Mouse (Mus musculus) gastrocnemius, postnatal 25 days (tissue): ENCODE results near the gene Ngef. TPM values are rescaled to one million over a fixed set of nuclear protein-coding genes. Genes with fewer than 3 reads are reported as not detected.
A peak's percentile ranks its signal among the peaks of the same experiment; 100 is the strongest.

Source experiments
- DNase-seq: peaks from one replicate; pipeline ENCODE4 v3.0.0; 2022
- total RNA-seq, 2 experiments: library from RNA; stranded (reverse); gene quantifications; 1 replicate in 1 of 2; 2 replicates in 1 of 2; pipeline ENCODE4 v1.2.3; 2021

Gene Ngef
- total RNA-seq, 2 experiments from 2014 or later = 0.28 to 0.35 TPM

DNA sequence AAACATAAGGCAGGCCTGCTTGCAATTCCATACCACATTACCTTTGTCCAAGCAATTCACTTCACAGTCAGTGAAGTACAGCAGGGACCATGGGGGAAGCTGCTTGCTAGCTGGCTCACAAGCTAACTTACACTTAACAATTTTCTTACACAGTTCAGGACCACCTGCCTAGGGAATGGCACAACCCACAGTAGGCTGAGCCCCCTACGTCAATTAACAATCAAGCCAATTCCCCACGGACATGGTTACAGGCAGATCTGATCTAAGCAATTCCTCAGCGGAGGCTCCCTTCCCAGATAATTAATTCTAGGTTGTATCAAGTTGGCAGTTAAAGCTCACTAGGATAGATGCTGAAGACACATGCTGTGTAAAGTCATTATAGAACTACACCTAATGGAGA is 10.7 kb downstream of the Ngef start:
- DNase-seq = no peak

DNA sequence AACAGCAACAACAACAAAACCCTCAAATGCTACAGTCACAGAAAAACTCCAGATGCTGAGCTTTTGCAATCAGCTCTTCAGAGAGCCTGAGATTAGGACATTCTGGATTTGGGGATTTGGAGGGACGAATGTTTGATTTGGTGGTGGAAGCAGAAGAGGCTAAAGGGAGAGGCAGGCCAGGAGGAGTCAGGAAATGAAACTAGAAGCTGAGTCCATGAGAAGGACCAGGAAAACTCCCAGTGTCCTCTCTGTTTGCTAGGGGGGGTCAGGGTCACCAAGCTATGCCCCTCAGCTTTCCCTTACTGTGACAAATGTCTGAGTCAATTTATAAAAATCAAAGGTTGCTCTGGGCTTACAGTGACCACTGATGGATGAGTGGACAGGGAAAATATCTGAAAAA is 20.1 kb downstream of the Ngef start:
- no peak for DNase-seq

DNA sequence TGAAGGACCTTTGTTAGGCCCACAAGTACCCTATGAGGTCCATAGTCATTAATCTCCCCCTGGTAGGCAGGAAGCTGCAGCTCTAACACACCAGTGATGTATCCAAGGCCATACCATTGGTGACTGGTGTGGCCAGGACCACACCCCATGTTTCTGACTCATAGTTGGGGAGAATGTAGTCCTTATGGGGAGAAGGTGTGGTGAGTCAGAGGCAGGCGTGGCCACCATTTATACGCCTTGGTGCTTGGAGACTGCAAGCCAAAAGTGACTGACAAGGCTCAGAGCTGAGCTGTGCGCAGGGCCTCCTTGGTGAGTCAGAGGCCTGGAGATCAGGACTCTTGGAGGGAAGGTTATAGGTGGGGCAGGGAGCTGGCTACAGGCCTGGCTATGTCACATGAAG is 22.7 kb downstream of the Ngef start:
- no peak for DNase-seq

DNA sequence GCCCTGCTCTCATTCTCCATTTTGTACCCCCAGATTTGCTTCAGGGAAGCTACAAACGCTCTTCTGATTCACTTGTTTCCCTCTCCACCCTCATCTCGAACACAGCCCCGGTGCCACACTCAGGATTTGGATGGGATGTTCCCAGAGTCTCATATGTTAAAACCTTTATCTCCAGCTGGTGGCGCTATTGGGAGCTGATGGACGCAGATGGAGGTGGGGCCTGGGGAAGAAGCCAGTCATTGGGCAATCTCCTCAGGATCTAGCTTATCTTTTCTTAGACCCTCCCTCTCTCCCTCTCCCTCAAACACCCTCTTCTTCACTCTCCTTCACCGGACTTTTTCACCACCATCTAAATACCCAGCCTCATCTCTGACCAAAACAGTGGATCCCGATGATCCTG is 32.1 kb downstream of the Ngef start:
- DNase-seq = no peak

DNA sequence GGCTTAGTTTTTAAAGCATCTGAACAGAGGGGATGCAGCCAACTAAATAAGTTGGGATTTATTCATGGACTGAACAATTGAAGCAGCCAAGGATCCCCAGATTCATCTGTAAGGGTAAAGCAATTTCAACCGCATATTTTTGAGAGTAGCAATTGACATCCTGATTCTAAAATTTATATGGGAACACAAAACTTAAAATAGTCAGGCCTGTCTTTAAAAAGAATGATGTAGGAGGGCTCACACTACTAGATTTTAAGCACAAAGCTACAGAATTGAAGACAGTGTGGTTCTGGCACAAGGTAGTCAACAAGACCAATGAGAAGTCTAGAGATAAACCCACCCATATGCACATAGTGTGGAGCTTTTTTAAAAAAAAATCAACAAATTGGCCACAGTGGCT is 36.7 kb downstream of the Ngef start:
- no peak for DNase-seq

DNA sequence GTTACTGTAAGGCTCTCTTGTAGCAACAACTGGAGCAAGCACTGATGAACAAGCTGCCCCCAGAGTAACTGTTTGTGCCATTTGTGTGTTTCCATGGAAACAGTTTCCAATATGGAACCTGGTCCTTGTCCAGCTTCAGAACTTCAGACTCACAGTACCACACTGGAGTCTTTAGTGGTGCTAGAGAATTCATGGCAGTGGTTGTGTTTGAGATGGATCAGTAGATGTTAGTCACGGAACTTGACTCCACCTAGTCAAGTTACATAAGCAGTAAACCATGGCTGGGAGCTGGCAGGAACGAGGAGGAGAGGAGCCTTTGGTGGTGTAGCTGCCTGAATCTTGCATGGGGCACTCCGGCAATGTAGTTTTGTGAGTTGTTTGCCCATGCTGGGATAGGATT is 39.6 kb downstream of the Ngef start:
- DNase-seq = no peak

DNA sequence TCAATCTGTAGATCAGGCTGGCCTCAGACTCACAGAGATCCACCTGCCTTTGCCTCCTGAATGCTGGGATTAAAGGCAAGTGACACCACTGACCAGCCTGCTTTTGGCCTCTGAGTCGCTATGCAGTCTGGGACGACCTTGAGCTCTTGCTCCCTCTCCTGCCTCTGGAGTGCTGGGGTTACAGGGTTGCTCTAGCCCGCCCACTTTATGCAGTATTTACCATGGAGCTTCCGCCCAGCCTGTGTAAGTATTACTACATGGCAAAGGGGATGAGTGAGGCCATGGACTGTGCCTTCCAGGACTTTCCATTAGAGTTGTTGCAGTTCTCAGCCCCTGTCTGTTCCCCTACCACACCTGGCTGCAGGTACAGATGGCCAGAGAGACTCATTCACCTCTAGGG is 41.3 kb downstream of the Ngef start:
- DNase-seq = no peak

DNA sequence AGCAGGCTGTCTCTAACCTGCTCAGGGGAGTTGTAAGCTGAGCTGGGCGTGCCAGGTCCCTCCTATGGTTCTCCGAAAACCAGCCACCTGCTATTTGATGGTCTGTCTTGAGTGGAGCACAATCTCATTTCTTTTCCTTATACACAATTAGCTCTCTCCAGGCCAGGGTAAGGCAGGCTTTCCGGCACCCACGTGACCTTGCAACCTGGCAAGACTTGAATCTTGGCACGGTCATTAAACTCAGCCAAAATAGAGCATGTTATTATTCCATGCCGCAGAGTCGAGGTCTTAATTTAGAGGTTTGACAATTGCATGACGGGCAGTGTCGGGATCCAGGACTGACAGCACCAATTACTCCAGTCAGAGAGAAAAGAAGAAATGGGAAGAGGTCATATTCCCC is 46.5 kb downstream of the Ngef start:
- no peak for DNase-seq

DNA sequence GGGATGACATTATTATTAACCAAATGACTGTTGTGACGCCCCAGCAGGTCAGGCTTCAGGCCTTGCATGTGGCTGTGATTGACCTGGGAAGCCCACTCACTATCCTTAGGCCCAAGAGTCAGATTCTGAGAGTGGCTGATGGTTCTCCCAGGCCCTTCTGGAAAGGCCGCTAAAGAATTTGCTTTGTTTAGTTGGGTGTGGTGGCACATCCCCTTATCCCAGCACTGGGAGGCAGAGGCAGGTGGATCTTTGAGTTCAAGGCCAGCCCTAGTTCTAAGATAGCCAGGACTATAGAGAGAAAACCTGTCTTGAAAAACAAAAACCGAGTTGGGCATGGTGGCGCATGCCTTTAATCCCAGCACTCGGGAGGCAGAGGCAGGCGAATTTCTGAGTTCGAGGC is 48.6 kb downstream of the Ngef start:
- DNase-seq = no peak

DNA sequence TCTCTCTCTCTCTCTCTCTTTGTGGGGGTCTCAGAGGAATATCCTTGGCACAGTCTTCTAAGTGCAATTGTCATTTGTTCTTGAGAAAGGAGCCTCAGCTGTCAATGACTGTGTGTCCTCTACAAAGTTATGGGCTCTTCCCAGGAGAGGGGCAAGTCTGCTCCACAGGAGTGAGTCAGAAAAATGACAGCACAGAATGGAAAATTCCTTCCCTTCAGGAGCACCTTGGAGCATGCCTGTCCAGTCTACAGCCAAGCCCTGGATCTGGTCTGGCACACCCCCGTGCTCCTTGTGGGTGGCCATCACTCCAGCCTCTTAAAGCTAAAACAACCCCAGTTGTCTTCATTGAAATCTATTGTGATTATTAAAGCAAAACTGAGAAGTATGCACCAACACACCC is 52.1 kb downstream of the Ngef start:
- no peak for DNase-seq

DNA sequence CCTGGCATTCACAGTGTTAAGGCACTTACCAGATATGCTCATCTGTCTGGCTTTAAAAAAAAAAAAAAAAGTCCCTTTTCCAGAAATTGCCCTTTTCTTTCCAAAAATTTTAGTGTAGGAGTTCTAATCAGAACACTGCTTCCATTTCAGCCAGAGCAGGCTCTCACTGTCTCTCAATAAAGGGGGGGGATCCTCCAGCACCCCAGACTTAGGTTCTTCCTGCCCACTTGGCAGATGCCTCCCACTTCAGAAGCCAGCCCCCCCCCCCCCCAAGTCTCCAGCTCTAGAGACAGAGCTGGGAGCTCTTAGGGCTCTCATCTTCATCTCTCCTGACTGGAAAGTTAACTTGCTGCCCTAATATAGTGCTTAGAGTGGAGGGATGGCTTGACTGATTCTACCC is 53.2 kb downstream of the Ngef start:
- DNase-seq = no peak

DNA sequence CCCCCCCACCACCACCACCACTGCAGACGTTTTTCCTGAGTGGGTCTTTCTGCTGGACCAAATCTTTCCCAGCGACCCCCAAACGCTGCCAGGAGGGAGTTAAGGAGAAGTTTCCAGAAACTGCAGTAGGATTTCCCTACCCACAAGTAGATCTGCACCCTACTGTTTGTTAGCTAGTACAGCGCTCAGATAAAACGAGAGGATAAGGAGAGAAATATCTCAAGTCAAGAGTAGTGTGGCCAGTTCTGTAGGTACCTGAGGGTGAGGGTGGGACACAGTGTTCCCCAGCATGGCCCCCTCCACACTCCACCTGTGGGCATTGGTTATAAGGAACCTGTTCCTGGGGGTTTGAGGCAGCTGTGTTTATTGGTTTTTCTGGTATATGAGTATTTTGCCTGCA is 62.8 kb downstream of the Ngef start:
- no peak for DNase-seq

DNA sequence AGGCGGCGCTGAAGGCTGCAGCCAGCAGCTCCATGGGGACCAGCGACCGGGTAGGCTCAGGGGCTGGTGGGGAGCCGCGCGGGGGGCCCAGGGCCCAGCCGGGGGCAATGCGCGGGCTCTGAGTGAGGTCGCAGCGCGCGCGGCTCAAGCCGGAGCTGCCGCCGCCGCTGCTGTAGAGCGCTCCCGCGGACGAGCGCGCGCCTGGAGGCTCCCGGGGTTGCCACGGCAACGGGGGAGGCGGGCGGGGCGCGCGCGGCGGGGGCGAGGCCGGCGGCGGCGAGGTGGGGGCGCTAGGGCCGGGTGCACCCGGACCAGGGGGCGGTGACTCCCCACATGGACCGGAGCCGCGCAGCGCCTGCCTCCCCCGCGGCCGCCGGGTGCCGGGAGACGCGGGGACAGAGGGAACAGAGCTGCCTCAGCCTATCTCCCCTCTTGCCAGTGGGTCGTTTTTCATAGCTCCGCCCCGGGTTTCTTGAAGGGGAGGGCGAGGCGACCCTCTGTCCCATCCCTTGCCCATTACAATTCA is 63.4 kb downstream of the Ngef start:
- peak; percentile 20 for DNase-seq

DNA sequence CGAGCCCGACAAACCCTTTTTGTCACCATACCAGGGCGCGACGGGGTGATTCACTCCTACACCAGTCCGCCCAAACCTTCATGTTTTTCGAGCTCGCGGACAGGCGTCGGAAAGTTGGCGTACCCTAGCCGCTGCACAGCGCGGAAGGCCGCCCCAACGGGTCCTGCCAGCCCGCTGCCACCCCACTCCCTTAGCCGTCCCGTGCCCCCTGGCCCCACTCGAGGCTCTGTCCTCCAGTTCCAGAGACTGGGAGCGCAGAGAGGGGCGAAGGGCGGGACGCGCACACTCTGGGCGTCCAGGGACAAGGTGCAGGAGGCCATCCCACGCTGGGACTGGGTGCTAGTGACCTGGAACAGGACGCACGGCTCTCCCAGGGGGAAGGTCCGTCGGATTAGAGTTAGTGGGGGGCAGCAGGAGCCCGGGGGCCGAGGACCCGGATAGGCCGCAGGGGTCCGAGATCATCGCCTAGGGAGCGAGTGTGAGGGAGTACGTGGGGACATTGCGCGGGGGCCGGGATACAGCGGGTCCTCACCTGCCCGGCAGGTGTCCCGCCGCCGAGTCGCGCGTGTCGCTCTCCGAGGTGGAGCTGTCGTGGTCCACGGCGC is 64.0 kb downstream of the Ngef start, which contains the start of gene Neu2:
Gene Neu2, plus strand, starts transcription at position 329 of the 605 bp plus-strand sequence.
- DNase-seq = no peak

DNA sequence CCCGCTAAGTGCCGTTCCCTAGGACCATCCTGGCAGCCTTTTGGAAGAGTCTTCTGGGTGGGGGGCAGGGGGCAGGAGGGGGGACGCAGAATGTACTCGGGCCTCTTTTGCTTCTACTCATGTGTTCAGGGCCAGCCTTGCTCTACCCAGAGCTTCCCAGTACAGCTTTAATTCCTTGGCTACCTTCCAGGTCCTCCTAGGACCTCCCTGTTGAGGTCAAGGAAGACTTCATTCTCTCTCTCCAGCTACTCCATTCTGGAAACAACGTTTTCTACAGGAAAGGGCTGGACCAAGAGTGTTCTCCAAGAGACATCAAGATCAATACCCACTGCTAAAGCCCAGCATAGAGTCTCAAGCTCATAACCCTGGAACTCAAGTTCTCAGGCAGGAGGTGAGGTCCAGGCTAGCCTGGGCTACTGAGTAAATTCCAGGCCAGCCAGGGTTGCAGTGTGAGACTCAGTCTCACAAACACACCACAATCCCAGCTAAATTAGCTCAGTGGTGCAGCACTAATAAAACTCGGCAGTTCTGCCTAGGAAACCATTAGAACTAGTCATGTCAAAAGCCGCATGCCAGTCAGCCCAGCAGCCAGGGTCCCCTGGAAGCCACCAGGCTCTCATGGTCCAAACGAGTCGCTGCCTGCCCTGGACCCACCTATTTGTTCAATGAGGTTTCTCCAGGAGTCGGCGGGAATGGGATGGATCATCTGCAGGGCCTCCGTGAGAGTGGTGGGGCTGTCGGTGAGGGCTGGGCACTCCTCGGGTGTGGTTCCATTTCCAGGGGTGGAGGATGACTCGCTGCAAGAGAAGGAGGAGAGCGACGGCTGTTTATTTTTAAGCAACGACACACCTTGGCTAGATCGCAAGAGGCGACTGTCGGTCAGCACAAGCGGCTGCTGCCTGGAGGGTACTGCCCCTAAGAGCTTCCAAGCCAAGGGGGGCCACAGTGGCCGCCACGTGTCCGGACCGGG is 64.8 kb downstream of the Ngef start:
- no peak for DNase-seq

DNA sequence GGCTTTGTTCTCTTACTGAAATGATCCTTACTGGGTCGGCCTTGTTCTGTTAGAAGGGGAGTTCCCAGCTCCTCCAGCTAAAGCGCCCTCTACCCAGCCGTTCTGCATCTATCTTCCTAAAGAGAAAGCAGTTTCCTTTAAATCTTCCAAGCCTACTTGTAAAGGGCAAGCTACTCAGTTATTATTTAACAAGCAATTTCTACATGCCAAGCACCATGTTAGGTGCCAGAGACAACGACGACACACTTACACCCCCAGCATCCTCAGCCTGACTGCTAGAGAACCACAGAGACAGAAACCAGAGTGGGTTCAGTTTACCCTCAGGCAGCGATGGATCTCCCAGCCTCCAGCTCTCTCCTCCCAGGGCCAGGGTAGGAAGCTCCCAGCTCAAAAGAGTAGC is 65.8 kb downstream of the Ngef start:
- no peak for DNase-seq

DNA sequence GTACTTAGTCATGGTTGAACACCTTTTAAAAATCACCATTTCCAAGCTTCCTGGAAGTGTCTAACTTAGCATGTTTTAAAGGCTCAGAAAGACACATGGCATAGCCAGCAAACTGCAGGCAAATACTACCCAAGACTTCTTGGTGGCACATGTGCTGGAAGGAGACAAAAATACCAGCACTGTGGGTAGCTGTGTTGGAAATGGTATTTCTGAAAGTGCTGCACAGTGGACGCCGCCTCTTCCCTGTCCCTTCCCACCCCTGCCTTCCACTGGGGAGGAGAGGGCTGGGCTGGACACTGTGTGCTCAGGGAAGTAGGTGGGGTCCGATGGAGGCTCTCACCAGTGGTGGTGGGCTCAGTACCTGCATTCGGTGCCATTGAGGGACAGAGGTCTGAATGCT is 68.1 kb downstream of the Ngef start:
- DNase-seq = no peak

DNA sequence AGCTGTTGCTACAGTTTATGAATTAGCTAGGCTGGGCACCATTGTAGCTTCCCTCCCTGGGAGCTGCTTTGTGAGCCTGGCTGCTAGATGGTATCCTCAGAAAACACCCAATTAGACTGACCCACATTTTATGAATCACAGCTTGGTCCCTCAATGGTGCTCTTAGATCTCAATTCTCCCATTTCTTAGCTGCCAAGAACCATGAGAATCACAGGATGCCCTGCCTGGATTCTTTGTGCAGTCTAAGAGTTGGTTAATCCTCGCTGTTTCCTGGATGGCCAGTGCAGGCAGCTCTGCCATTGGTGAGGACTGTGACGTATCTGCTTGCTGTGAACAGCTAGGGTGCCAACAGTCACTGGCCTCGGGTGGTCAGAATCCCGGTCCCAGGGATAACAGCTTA is 80.1 kb downstream of the Ngef start:
- DNase-seq = no peak

DNA sequence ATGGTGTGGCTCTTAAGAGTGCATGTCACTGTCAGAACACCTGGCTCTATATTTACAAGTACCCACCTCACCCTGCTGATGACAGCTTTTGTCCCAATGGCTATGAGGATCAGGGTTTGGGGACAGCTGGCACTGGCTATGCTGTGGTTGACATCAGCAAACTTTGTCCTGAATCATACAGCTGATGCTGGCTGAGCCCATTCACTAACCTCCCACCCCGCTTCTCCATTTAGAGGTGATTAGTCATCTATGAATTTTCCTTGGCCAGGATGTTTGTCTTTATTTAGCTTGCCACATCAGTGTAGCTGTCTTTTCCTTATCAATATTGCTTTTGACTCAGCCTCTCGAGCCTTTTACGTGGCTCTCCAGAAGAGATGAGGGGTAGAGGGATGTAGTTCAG is 81.4 kb downstream of the Ngef start:
- no peak for DNase-seq

DNA sequence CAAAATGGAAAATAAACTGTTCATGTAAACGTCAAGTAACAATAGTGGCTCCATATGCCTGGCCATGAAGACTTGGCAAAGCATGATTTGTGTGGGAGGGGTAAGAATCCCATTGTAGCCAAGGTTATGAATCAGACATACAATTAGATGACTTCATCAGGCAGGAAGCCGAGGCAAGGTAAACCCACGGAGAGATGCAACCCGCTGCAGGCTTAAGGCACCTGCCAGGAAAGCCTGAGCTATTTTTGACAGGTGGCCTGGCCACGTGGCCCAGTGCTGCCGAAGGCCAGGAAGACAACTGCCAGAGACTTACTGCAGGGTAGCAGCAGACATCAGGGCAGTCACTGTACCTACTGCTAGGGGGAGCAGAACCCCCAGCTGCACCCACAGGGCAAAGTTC is 87.3 kb downstream of the Ngef start:
- peak; percentile 60 for DNase-seq

DNA sequence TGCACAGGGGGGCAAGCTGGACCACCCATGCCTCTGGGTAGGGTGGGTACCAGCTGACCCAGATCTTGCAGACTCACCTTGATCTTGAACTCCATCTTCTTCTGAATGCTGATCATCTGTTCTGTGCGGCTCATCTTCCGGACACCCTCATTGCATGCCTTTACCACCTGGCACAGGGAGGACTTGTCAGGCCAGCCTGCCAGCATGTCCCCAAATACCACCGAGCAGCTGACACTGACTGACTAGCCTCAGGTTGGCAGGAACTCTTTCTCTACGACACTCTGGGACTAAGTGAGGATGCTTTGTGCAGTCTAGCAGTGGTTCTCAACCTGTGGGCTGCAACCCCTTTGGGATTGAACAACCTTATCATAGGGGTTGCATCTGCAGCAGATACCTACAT is 91.1 kb downstream of the Ngef start:
- DNase-seq = peak; percentile 27

DNA sequence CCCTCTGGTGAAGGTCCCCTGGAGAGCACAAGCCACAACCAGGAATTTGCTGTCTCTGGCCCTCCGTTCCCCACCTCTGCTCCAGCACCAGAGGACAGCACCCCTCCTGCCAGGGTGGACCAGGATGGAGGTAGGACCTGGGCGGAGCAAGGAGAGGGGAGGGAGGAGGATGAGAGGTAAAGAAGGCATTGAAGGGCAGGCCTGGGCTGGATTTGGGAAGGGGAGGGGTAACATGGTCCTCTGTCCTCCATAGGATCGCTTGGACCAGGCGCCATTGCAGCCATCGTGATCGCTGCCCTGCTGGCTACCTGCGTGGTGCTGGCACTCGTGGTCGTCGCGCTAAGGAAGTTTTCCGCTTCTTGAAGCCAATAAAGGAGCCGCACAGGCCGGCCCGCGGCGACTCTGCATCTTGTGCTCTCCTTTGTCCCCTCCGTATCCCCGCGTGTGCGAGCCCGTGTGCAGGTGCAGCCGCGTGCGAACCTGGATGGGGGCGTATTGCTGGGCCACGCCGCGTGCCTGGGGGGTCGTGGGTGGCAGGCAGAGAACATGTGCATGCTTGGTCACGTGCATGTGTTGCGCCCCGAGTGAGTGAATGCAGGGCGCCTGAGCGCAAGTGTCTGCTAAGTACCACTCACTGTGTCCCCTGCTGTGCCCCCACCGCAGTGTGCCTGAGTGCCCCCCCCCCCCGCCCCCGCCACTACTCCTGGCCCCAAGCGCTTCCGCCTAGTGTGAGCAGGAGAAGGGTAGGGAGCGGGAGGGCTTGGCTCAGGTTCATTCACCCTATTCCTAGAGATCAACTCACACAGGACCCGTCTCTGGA is 98.4 kb downstream of the Ngef start:
- DNase-seq = no peak

DNA sequence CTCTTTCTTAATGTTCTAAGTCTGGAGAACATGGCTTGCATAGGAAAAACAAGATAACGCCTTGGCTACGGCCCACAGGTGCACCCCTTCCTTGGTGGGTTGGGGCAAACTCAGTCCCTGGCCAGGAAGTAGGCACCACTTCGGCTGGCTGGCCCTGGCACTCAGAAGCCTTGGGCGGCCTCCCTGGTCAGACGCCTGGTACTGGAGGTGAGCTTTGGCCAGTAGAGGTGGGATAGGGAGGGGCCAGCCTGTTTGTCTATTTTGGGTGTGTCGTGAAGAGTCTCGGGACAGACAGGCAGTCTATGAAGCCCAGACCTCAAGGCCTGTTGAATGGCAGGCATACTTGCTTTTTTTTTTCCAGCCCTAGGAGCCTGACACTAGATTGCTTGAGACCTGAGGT is 101.1 kb downstream of the Ngef start:
- DNase-seq = peak; percentile 23
